Mouse (Mus musculus) frontal cortex, adult 2 months (tissue): Measurements from ENCODE around the gene Tdrd5. TPM values are rescaled to one million over a fixed set of nuclear protein-coding genes. Genes with fewer than 3 reads are reported as not detected.

Experiments used
- polyA plus RNA-seq: library from polyadenylated mRNA; depleted of rRNA; stranded (reverse); fragments of >200 nt; gene quantifications from 2 replicates; pipeline ENCODE4 v1.2.3, GENCODE M21; 2012; rRNA removed

The Tdrd5 gene
- polyA plus RNA-seq, 1 experiment = 0.98 TPM

Other genes starting within 250 kb of the Tdrd5 start
- 9.6 and 11.8 TPM in 2 replicates for gene Fam163a, start 98.6 kb downstream of the Tdrd5 start, polyA plus RNA-seq
- 0.21 and 0.26 TPM in 2 replicates for gene Nphs2, start 7.1 kb upstream of the Tdrd5 start, polyA plus RNA-seq
- 47.2 and 49.4 TPM in 2 replicates for gene Gm2000, start 62.4 kb upstream of the Tdrd5 start, polyA plus RNA-seq
- gene Axdnd1, start 117.5 kb upstream of the Tdrd5 start, polyA plus RNA-seq = 0.71 and 0.84 TPM in 2 replicates
- 20.3 and 23.5 TPM in 2 replicates for gene Soat1, start 170.7 kb upstream of the Tdrd5 start, polyA plus RNA-seq
- 5.1 and 8.1 TPM in 2 replicates for gene Gm10031, start 220.3 kb upstream of the Tdrd5 start, polyA plus RNA-seq